Mouse (Mus musculus) urinary bladder, adult 2 months (tissue): ENCODE measurements around the gene Tubb4b. TPM values are rescaled to one million over a fixed set of nuclear protein-coding genes. Genes with fewer than 3 reads are reported as not detected.
A peak's percentile ranks its signal among the peaks of the same experiment; 100 is the strongest.

Experiments
- DNase-seq: peaks from one replicate; pipeline ENCODE4 v3.0.0; 2022; ENCODE audit warnings: low spot score
- polyA plus RNA-seq: library from polyadenylated mRNA; depleted of rRNA; stranded (reverse); fragments of >200 nt; gene quantifications from 2 replicates; pipeline ENCODE4 v1.2.3, GENCODE M21; 2012

Gene Tubb4b
- polyA plus RNA-seq, 1 experiment, result 610 TPM

DNA sequence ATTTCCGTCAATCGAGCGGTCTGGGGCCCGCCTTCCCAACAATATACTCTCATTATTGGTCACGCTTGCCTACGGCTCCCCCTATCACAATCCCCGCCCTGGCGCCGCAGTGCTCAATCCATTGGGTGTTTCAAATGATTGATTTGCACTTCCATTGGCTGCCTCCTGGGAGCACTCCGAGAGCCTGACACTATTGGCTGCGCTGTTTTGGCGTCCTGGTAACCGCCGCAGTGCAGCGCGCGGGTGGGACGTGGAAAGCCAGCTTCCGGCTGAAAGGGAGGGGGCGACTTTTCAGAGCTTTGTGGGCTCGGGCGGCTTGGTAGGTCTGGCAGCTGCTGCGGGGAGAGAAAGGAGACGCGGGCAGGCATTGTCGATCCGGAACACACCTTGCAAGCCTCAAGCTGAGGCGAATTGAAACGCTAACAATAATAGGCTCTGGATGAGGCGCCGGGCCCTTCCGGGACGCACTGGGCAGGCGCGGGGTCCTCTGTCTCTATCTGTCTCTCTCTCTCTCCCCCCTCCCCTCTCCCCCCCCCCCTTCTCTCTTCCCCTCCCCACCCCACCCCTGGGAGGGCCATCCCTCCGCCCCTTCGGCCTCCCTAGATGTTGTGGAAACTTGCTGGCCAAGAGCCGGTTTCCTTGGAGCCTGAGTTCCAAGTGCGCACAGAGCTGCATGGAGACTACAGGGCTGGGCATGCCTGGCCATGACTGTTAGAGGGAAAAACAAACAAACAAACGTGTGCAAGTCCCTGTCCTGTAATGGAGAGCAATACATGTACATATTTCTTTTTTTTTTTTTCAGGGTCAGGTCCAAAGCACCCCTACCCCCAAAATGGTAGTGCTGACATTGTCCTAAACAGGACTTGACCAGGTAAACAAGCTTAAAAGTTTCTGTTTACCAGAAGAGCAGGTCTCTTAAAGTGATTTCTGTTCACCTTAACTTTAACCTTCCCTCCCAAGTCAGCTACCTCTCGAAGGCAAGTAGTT is 557 bp upstream of the Tubb4b start:
- DNase-seq, result peak; percentile 89

GRCm38 (mm10) chr2:25223681-25224491 is 616 bp downstream of the Tubb4b start:
- DNase-seq, result peak; percentile 87

- DNase-seq, result no peak
These were observed 3.1 kb downstream of the Tubb4b start for GRCm38 (mm10) chr2:25221331-25221772.

DNA sequence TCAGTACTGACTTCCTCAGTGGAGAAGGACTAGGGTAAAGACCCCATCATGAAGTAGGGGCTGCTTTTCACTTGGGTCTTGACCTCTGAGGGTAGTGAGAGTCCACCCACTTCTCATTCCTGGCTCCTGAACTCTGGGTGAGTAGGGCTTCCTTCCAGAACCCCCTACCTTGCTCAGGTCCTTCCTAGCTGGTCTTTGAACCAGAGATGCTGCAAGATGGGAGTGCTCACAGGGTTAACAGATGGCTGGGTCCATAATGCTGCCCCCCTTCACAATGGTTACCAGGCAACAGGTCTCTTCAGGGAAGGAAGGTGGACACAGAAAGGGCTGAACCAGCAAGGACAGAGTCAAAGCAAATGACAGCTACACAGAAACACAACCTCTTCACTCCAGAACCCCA is 6.1 kb downstream of the Tubb4b start, which contains the start of gene Fam166a:
Gene Fam166a (plus strand): TSS at position 301 of the 400 bp plus-strand sequence.
- DNase-seq, result no peak

DNA sequence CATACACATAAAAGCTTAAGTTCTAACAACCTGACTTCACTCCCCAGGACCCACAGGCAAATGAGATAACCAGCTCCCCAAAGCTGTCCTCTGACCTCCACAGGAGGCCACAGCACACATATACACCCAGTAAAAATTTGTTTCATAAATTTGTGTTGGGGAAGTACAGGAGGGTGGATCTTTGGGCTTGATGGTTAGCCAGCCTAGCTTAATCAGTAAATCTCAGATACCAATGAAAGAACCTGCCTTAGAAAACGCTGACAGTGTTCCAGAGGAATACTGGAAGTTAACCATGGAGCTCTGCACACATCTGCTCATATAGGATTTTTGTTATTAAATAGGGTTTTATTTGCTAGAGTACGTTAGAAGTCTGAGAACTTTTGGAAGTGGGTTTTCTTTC is 6.8 kb downstream of the Tubb4b start:
- no peak for DNase-seq

DNA sequence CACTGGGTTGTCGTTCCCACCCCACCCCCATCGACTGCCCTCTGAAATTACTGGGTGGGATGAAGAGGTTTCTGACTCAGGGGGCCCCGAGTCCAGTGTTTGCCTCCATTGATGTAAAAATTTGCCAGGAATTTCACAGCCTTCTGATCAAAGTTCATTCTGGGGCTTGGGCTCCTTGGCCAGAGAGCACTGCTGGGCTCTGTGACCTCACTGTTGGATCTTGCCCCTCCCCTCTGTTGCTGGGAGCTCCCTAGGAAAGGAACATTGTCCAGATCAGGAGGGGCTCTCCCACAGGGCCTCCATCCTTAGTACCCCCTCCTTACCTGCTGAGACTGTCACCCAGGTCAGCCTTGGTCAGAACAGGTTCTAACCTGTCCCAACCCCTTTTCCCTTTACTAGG is 10.1 kb downstream of the Tubb4b start, which contains the start of gene Stpg3:
Gene Stpg3 (minus strand): TSS at position 194 of the 400 bp plus-strand sequence.
- no peak for DNase-seq

DNA sequence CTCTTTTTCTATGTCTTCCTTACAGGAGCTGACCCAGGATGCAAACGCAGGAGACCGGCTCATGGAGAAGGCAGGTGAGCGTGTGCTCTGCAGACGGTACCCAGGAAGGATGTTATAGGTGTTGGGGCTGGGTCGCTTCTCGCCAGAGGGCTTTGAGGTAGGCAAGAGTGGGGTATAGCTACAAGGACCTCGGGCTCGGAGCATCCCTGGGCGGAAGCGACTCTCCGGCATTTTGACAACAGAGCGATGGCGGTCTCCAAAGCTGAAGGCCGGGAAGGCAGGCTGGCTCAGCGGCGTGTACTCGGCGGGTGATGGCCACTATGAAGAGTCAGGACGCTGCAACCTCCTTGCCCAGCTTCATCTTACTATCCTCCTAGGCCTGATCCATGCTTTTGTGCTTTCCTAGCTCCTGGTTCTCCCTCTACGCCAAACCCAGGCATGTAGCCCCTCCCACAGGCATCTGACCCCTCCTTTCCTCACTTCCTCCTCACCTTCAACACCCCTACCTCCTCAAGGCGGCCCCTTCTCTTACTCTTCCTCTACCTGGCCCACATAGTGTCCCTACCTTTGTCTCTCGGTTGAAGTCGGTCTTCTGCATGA is 11.1 kb downstream of the Tubb4b start:
- DNase-seq, result no peak

DNA sequence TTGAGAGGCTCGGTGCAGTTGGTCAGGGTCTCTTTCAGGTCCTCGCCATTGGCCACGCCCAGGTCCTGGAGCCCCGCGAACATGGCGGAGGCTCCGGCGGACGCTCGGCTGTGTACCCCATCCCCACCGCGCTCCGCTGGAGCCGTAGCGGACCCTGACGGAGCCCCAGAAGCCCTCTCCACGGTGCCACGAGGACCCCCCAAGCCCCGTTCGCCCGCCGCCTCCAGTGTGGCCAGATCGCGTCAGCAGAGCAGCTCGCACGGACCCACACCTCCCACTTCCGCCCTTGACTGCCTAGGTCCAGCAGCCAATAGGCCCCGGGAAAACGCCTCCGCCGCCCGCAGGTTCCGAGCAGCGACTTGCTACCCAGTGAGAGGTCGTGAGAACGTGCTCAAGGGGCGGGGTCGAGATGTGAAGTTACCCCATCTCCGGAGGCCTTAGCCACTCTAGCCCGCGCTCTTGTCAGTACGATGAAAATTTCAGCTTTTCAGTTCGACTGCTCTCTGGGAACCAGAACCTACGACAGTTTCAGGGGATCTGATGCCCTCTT is 13.3 kb downstream of the Tubb4b start, which contains the start of gene Nelfb:
Gene Nelfb (minus strand): TSS at position 369 of the 550 bp plus-strand sequence.
- DNase-seq, result peak; percentile 85

DNA sequence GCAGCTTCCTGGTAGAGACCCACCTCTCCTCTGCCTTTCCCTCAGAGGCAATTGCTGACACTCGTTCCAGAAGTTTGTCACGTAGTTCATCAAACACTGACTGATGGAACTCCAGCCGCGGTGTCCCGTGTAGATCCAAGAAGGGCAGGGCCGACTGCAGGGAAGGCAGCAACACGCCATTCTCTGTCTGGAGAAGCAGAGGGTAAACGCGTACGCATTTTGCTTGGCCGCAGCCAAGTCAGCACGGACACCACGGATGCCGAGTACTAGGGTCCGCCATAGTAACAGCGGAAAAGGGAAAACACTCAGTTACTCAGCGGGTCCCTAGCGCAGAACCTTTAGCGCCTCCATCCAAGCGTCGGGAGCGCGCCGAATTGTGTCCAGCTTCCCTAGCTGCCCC is 13.8 kb downstream of the Tubb4b start:
- no peak for DNase-seq

GRCm38 (mm10) chr2:25207593-25207992 is 16.9 kb downstream of the Tubb4b start:
- DNase-seq, result no peak

- no peak for DNase-seq
These were observed 20.8 kb downstream of the Tubb4b start for GRCm38 (mm10) chr2:25203631-25204214.

GRCm38 (mm10) chr2:25200631-25201030 is 23.9 kb downstream of the Tubb4b start:
- no peak for DNase-seq

DNA sequence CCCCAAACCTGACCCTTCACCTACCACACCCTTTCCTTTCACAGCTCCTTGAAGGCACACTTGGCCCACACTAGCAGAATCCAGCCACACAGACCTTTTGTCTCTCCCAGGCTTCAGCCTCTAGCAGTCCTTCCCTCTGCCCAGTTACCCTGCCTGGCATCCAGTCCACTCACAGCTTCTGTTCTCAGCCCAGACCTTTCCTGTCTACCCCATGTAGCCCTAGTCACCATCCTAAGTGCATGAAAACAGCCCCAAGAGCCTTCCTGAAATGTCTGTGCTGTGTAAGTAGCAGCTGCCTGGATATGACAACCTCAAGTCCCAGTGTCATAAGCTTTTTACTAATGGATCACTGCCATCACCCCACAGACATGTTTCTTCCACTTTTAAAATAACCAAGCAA is 26.6 kb downstream of the Tubb4b start:
- DNase-seq, result no peak

DNA sequence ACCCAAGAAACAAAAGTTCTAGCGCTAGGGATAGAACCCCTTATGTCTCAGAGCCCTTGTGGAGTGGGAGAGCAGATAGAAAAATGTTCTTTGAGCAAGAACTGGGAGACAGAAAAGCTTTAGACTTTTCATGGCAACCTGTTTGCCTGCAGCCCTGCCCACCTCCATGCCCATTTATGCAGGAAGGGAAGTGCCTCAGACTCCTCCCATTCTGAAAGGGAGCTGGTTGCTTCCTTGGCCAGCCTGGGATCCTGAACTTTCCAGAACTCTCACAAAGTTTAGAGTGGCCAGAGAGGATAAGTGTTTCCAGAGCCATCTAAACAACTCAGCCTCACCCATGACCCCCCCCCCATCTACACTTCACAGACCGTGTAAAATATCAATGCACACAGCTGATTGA is 27.3 kb downstream of the Tubb4b start:
- DNase-seq, result no peak

- DNase-seq, result peak; percentile 67
These were observed 28.1 kb downstream of the Tubb4b start, which contains the start of gene Tor4a for GRCm38 (mm10) chr2:25196172-25196954. Tor4a (minus strand) TSS chr2:25196886.

DNA sequence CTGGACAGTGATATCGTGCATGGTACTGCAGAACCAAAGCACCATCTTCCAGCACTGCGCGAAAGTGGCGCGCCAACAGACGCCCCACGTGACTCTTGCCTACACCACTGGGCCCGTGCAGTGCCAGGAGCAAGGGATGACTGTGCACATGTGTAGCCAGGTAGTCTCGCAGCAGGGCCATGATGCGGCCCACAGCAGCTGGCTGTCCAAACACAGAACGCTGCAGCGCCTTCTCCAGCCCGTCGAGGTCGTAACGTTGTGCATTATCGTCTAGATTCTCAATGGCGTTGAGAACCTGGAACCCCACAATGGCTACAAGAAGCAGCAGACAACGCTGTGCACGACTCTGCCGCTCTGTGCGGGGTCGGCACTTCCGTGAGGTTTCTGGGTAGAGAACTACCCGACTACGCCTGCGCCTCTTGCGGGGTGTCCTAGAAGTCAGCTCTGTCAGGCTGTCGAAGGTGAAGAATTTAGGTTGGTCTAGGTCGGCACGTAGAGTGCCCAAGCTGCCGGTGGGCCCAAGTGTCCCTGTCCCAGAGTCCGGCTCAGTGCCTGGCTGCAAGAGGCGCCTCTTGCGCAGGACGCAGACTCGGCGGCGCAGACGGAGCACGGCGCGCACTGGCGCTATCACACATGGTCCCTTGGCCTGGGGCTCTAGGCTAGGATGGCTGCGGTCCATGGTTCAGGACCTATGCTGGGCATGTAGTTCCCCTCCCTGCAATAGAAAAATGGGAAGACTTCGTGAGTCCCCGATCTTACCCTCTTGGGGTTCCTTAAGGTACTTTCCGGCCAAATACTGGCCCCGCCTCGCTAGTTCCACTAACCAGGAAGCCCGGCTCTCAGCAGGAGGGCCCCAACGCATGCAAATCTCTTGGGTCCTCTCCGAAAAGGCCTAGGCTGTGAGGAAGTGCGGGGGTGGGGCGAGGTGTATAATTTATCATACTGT is 29.0 kb downstream of the Tubb4b start:
- DNase-seq, result no peak

GRCm38 (mm10) chr2:25194486-25195171 is 29.9 kb downstream of the Tubb4b start:
- DNase-seq, result no peak

DNA sequence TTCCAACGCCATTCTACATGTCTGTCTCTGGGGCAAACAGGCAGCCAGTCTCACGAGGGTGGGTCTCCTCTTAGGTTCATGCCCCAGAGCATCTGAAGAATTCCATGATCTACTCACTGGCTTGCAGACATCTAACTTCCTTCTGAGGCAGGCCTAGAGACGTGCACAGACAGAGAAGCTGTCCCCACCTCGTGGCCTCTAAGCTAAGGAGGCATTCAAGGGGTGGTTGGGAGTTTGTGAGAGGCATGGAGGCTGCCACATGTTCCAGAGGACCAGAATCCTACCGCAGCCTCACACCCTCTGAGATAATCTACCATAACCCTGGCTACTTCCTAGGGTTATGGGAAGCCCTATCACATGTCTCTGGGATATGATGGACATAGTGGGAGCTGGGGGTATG is 30.5 kb downstream of the Tubb4b start:
- DNase-seq, result no peak
